Mouse (Mus musculus): Measurements from ENCODE around the gene Blzf1. TPM values are rescaled to one million over a fixed set of nuclear protein-coding genes. Genes with fewer than 3 reads are reported as not detected.
A peak's percentile ranks its signal among the peaks of the same experiment; 100 is the strongest.

Gene Blzf1
- polyA plus RNA-seq, 1 experiment from 2014 or later: 24.9 TPM

DNA sequence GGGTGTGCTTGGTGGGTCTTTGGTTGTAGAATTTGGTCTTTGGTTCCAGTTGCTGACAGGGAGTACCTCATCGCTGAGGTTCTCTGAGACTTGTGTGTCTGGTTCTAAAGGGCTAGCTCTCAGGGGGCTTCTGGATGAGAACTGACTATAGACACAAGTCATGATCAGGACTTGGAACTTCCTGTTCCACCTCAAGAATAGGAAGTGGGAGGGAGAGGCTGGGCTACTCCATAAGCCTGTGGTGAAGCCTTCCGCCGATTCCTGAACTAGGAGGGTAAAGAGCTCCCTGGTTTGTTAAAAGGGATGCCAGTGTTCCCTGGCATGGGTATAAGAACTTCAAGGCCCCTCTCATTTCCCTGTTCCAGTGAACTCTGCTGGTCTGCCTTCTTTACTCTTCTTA lies 23.3 kb downstream of the Blzf1 start:
- Histone ChIP-seq H3K27ac (no peak overlapping the region), H3K27me3 (ENCODE audit: poor library complexity, severe bottlenecking) (no peaks in the 10 kb centered on the region), H3K9me3 (no peaks in the 10 kb centered on the region), H3K36me3 (replicated peaks) (no peaks in the 10 kb centered on the region; the same call in none of the 2 replicates), H3K4me1 (no peaks in the 10 kb centered on the region), H3K4me3 (no peak overlapping the region)
- DNase-seq (ENCODE audit: extremely low spot score, low spot score): no peak
- WGBS: 97% methylated on average over 3 of the region's 3 CpGs

DNA sequence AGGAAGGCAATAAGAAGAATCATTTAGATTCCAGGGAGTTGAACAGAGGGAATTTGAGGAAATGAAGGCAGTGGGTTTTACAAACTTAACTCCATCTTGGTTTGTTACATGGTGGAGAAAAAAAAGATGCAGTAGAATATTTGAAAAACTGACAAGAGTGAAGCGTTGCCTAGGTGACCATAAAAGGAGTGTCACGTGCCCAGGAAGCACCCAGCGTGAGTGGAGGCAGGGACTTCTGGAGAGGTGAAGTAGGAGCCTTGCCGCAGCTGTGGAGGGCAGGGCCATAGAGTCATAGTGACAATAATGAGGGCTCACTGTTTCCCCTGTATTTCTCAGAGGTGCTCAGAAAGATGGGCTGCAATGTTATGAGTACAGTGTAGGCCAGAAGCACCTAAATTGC lies 28.0 kb downstream of the Blzf1 start:
- no peaks in the 10 kb centered on the region for H3K27me3 ChIP-seq (ENCODE audit: poor library complexity, severe bottlenecking)
- 77% methylated on average over 4 of the region's 4 CpGs for WGBS
- no peak for DNase-seq (ENCODE audit: extremely low spot score, low spot score)
- no peak overlapping the region for H3K27ac ChIP-seq
- no peaks in the 10 kb centered on the region for H3K9me3 ChIP-seq
- H3K4me3 ChIP-seq: no peak overlapping the region
- no peaks in the 10 kb centered on the region; the same call in none of the 2 replicates for H3K36me3 ChIP-seq (replicated peaks)
- H3K4me1 ChIP-seq: peaks cover 12% of the 10 kb centered on the region

GRCm38 (mm10) chr1:164276552-164276951 lies 30.7 kb downstream of the Blzf1 start:
- 88% methylated on average over 3 of the region's 3 CpGs for WGBS
- H3K36me3 ChIP-seq (replicated peaks): no peaks in the 10 kb centered on the region; the same call in none of the 2 replicates
- no peak overlapping the region for H3K27ac ChIP-seq
- peaks cover 12% of the 10 kb centered on the region for H3K4me1 ChIP-seq
- no peak for DNase-seq (ENCODE audit: extremely low spot score, low spot score)
- H3K4me3 ChIP-seq: no peak overlapping the region
- no peaks in the 10 kb centered on the region for H3K9me3 ChIP-seq
- H3K27me3 ChIP-seq (ENCODE audit: poor library complexity, severe bottlenecking): no peaks in the 10 kb centered on the region

DNA sequence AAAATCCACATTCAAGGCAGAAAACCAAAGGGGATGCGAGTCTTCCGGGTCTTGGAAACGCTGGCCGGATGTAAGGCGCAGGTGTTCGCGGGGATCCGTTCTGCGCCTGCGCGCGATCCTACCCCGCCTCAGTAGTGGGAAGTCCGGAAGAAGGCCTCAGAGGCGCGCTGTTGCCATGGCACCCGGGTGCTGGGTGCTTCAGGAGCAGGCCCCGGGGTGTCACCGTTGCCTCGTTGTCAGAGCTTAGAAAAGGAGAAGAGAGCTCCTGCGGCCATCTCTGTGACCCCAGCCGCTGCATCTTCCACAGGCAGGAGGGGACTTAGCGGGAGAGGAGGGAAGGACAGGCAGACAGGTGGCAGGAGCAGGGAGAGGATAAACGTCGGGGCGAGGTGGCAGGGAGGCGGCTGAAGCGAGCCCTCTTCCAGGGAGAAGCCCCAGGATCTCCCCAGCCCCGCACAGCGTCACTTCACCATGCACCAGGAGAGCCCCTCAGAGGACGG lies 31.8 kb downstream of the Blzf1 start, which contains the start of gene Ccdc181:
Ccdc181 (plus strand) TSS at position 131 of the 500 bp plus-strand sequence.
- DNase-seq (ENCODE audit: extremely low spot score, low spot score): peak; percentile 92
- Histone ChIP-seq H3K27ac (peak within 1 kb of the TSS; percentile 87), H3K9me3 (no peaks in the 10 kb centered on the region), H3K36me3 (replicated peaks) (no peaks in the 10 kb centered on the region; the same call in 1 of the 2 replicates), H3K27me3 (ENCODE audit: poor library complexity, severe bottlenecking) (no peaks in the 10 kb centered on the region), H3K4me3 (peak within 1 kb of the TSS; percentile 75), H3K4me1 (peaks cover 12% of the 10 kb centered on the region)
- under 1% methylated on average over 31 of the region's 31 CpGs for WGBS

DNA sequence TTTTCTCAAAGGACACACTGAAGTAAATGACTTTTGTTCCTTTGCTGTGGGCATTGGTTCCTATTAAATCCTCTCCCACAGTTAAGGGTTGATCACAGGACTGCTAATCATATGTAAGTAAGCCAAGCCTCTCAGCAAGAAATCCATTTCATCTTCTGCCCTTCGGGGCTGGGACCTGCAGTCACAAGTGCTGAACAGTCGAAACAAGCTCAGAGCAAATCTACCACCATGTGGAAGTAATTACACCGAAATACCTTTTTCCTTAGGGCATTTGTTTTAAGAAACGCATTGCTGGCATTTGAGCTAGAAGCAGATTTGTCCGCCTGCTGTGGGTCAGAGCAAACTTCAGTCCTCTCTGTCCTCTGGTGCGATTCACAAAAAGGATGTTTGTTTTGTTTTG lies 33.6 kb downstream of the Blzf1 start:
- Histone ChIP-seq H3K4me1 (peaks cover 12% of the 10 kb centered on the region), H3K36me3 (replicated peaks) (no peaks in the 10 kb centered on the region), H3K4me3 (no peak overlapping the region), H3K27ac (no peak overlapping the region), H3K9me3 (no peaks in the 10 kb centered on the region), H3K27me3 (ENCODE audit: poor library complexity, severe bottlenecking) (no peaks in the 10 kb centered on the region)
- WGBS: 69% methylated on average over 6 of the region's 6 CpGs
- no peak for DNase-seq (ENCODE audit: extremely low spot score, low spot score)

DNA sequence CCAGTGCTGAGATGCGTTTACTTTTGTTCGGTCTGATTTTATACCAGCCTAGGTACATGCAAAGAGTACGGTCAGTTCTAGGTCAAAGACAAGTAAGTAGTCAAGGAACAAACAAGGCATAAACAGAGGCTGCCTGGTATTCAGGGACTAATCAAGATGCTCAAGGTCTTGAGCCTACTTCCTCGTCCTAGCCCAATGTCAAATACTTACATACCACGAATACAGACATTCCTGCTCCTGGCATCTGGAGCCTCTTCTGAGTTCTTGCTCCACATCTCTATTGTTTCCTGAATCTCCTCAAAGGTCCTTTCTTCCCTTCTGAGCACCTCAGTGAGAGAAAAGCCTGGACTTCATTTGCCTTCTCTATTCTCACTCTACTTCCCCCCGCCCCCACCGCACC lies 36.3 kb downstream of the Blzf1 start:
- no peak for DNase-seq (ENCODE audit: extremely low spot score, low spot score)
- WGBS: 87% methylated on average over 7 of the region's 7 CpGs
- H3K4me3 ChIP-seq: no peak overlapping the region
- no peaks in the 10 kb centered on the region; the same call in 1 of the 2 replicates for H3K9me3 ChIP-seq
- no peaks in the 10 kb centered on the region for H3K27me3 ChIP-seq (ENCODE audit: poor library complexity, severe bottlenecking)
- no peak overlapping the region for H3K27ac ChIP-seq
- H3K36me3 ChIP-seq (replicated peaks): peaks cover 2% of the 10 kb centered on the region; the same call in 1 of the 2 replicates
- peaks cover 10% of the 10 kb centered on the region for H3K4me1 ChIP-seq

- H3K27ac ChIP-seq: no peak overlapping the region
- no peaks in the 10 kb centered on the region; the same call in 1 of the 2 replicates for H3K9me3 ChIP-seq
- H3K36me3 ChIP-seq (replicated peaks): peaks cover 55% of the 10 kb centered on the region
- 93% methylated on average over 7 of the region's 7 CpGs for WGBS
- H3K4me1 ChIP-seq: no peaks in the 10 kb centered on the region
- no peak overlapping the region for H3K4me3 ChIP-seq
- H3K27me3 ChIP-seq (ENCODE audit: poor library complexity, severe bottlenecking): no peaks in the 10 kb centered on the region
- no peak for DNase-seq (ENCODE audit: extremely low spot score, low spot score)
Measured at GRCm38 (mm10) chr1:164261553-164261952, 45.7 kb downstream of the Blzf1 start.

DNA sequence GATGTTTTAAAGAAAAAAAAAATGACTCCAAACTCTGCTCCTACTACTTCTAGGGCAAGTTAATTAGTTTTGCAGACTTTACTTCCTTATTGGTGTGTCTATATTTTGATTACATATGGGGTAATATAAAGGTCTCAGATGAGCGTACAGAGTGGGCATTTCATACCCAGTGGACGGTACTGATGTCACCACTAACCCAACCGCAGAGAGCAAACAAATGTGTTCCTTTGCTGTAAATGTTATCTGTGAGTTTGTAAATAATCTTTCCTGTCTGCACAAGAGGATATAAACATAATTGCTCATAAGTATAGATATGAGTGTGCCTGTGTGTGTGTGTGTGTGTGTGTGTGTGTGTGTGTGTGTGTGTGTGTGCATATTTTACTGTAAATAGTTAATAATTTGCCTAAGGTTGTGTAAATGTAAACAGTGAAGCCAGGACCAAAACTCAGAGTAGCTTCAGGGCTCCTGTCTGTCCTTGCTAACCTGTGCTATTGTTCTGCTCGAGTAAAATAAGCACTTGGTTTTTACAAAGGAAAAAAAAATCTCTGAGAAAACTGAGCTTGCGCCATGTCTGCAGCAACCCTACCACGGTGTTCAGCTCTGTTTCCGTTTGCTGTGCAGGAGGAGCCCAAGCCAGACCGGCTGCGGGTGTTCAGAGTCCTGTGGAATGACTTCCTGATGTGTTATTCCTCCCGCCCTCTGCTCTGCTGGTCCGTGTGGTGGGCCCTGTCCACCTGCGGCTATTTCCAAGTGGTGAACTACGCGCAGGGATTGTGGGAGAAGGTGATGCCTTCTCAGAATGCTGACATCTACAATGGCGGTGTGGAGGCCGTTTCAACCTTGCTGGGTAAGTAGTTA lies 46.9 kb downstream of the Blzf1 start:
- Histone ChIP-seq H3K36me3 (replicated peaks) (peaks cover 50% of the 10 kb centered on the region), H3K27me3 (ENCODE audit: poor library complexity, severe bottlenecking) (no peaks in the 10 kb centered on the region), H3K9me3 (no peaks in the 10 kb centered on the region), H3K4me3 (no peak overlapping the region), H3K27ac (no peak overlapping the region), H3K4me1 (no peaks in the 10 kb centered on the region)
- DNase-seq (ENCODE audit: extremely low spot score, low spot score): no peak
- WGBS: 87% methylated on average over 16 of the region's 16 CpGs

GRCm38 (mm10) chr1:164254836-164255235 lies 52.5 kb downstream of the Blzf1 start:
- H3K4me3 ChIP-seq: no peak overlapping the region
- WGBS: 79% methylated on average over 3 of the region's 3 CpGs
- H3K36me3 ChIP-seq (replicated peaks): peaks cover 16% of the 10 kb centered on the region
- no peak for DNase-seq (ENCODE audit: extremely low spot score, low spot score)
- no peak overlapping the region for H3K27ac ChIP-seq
- H3K27me3 ChIP-seq (ENCODE audit: poor library complexity, severe bottlenecking): peaks cover 14% of the 10 kb centered on the region
- H3K9me3 ChIP-seq: no peaks in the 10 kb centered on the region
- H3K4me1 ChIP-seq: peaks cover 13% of the 10 kb centered on the region

GRCm38 (mm10) chr1:164252551-164252950 lies 54.7 kb downstream of the Blzf1 start:
- Histone ChIP-seq H3K27ac (no peak overlapping the region), H3K9me3 (no peaks in the 10 kb centered on the region), H3K4me3 (no peak overlapping the region), H3K4me1 (peaks cover 29% of the 10 kb centered on the region), H3K27me3 (ENCODE audit: poor library complexity, severe bottlenecking) (peaks cover 16% of the 10 kb centered on the region), H3K36me3 (replicated peaks) (peaks cover 11% of the 10 kb centered on the region)
- DNase-seq (ENCODE audit: extremely low spot score, low spot score): no peak
- 85% methylated on average over 5 of the region's 5 CpGs for WGBS

DNA sequence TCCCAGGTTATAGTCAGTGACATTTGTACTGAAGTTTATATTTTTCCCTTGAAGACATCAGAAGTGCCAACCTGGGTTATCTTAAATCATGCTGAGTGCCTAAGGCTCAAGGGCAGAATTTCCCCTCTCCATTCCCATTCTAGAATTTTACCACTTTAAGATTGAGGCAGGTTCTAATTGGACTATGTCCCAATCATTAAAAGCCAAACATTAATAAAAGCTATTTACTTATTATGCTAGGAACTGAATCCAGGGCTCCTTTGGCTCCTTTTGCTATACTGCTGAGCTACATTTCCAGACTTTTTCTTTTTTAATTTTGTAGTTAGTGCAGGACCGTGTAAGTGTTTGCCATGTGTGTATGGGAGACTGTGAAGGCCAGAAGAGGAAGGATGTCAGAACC lies 55.9 kb downstream of the Blzf1 start:
- H3K9me3 ChIP-seq: no peaks in the 10 kb centered on the region
- peaks cover 16% of the 10 kb centered on the region for H3K27me3 ChIP-seq (ENCODE audit: poor library complexity, severe bottlenecking)
- no peak for DNase-seq (ENCODE audit: extremely low spot score, low spot score)
- WGBS: 80% methylated on average over 1 of the region's 1 CpGs
- no peak overlapping the region for H3K27ac ChIP-seq
- peaks cover 32% of the 10 kb centered on the region for H3K4me1 ChIP-seq
- H3K36me3 ChIP-seq (replicated peaks): peaks cover under 1% of the 10 kb centered on the region; the same call in 1 of the 2 replicates
- H3K4me3 ChIP-seq: no peak overlapping the region

DNA sequence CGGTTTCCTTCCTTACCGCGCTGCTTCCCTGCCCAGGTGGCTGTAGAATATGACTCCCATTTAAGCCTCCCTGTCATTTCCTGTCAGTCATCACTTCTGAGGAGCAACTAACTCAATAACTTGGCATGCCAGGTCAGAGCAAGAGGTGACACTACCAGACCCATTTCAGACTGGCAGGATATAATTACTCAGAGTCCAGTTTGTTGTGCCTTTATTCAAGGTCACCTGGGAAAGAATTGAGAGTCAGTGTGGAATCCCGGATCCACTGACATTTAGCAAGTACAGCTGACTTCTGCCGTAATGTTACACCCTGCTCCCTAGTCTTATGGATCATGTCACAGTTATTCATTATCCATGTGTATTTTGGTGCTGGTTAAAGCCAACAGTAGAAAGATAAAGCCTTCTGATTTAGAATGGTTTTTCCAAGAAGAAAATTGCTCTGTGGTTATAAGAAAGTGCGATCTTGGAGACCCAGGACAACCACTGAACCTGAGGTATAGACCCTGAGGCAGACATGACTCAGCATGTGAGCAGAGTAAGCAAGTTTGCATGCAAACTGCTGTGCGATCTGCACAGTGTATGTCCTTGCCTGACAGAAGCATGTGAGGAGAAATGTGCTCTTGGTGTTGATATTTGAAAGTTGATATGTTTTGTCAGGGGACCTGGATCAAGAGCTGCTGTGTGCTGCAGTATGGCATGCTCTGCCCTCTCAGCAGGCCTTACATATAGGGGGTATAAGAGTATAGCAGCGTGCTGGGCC lies 56.7 kb downstream of the Blzf1 start:
- H3K27ac ChIP-seq: no peak overlapping the region
- H3K9me3 ChIP-seq: no peaks in the 10 kb centered on the region
- no peaks in the 10 kb centered on the region for H3K36me3 ChIP-seq (replicated peaks)
- peaks cover 16% of the 10 kb centered on the region for H3K27me3 ChIP-seq (ENCODE audit: poor library complexity, severe bottlenecking)
- H3K4me3 ChIP-seq: peak overlapping the region; percentile 77
- peaks cover 32% of the 10 kb centered on the region for H3K4me1 ChIP-seq
- no peak for DNase-seq (ENCODE audit: extremely low spot score, low spot score)
- WGBS: 72% methylated on average over 8 of the region's 8 CpGs
